Mouse (Mus musculus) embryonic fibroblast, embryonic 13.5 days (primary cell): ENCODE results near the gene Sugp1.

ENCODE experiments used
- CTCF ChIP-seq: IDR thresholded peaks from 2 replicates; pipeline ENCODE4 v1.5.1; 2011; ENCODE audit warnings: mild to moderate bottlenecking, control low read depth, low read length, moderate library complexity, borderline replicate concordance; ENCODE audit not compliant: insufficient read depth
- POLR2A ChIP-seq: IDR thresholded peaks from 2 replicates; pipeline ENCODE4 v1.6.1; 2011; ENCODE audit warnings: low read depth, mild to moderate bottlenecking, control low read depth, low read length, moderate library complexity

DNA sequence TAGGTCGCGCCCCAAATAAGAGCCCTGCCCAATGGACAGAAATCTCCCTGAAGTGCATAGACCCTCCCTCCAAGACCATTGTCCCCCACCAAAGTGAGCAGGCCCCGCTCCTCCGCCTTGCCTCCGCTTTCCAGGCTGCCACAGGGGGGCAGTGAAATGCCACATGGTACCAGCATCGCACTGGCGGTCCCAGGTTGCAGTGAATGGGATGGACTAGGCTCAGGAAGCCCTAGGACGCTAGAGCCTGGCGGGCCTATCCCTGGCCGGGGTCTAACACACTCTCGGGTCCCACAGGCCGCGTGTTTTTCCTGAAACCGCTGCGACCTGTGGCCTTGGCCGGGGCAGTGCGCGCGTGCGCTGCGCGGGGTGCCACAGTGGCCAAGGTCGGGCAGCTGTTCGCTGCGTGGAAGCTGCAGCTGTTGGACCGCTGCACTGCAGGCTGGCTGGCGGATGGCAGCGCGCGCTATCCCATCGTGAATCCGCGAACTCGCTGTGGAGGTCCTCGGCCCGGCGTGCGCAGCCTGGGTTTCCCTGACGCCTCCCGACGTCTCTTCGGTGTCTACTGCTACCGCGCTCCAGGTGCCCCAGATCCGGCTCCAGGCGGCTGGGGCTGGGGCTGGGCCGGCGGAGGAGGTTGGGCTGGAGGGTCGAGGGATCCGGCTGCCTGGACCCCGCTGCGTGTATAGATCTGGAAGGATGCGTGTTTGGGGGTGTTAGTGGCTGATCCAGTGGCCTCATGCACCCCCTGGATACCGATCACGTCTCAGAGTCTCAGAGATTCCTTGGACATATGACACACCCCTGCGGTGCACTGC, 45.4 kb downstream of the Sugp1 start:
- TF ChIP-seq CTCF (peak; percentile 93; the same call in 1 of the 2 replicates), POLR2A (no peak)
